Mouse (Mus musculus) gastrocnemius, postnatal 25 days (tissue): ENCODE results near the gene Shank2. TPM values are rescaled to one million over a fixed set of nuclear protein-coding genes. Genes with fewer than 3 reads are reported as not detected.
A peak's percentile ranks its signal among the peaks of the same experiment; 100 is the strongest.

Experiments
- DNase-seq: peaks from one replicate; pipeline ENCODE4 v3.0.0; 2022
- total RNA-seq, 2 experiments: library from RNA; stranded (reverse); gene quantifications; 1 replicate in 1 of 2; 2 replicates in 1 of 2; pipeline ENCODE4 v1.2.3; 2021

Shank2 gene
- total RNA-seq, 2 experiments from 2014 or later, result 0.05 to 0.08 TPM

- DNase-seq, result no peak
Measured at GRCm38 (mm10) chr7:144170686-144171085, 169.0 kb downstream of the Shank2 start.

DNA sequence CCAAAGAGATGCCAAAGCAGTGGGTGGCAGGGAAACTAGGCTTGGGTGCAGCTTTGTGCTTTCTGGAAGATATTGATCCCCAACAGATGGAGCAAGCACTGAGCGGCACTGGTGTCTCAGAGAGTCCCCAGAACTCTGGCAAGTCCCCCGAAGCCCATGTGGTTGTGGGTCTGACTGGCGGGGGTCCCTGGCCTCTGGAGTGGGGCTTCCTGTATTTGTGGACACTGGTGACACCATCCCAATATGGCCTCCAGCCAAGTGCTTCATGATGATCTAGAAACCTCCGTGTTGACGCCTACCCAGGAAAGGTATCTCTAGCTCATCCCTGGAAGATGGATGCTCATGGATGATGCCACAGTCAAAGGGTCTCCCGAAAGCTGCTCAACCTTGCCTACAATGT is 172.1 kb downstream of the Shank2 start:
- DNase-seq, result no peak

- DNase-seq, result no peak
Measured at GRCm38 (mm10) chr7:144174329-144174728, 172.6 kb downstream of the Shank2 start.

DNA sequence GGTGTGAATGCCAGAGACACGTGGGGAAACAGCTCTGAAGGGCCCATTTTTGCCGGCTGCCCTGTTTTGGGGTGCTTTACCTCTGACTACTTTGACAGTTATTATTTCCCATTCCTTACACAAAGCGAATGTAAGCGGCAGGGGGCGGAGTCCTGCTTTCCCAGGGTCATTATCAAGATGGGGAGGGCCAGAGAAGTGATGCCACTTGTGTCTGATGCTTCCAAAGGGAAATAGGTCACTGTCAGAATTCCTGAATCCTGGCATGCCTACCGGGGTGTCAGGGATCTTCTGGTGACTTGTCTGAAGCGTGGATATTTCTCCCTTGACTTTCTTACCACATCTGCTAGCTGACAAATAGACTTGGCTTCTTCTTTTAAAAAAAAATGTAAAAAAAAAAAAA is 173.3 kb downstream of the Shank2 start:
- DNase-seq, result no peak

DNA sequence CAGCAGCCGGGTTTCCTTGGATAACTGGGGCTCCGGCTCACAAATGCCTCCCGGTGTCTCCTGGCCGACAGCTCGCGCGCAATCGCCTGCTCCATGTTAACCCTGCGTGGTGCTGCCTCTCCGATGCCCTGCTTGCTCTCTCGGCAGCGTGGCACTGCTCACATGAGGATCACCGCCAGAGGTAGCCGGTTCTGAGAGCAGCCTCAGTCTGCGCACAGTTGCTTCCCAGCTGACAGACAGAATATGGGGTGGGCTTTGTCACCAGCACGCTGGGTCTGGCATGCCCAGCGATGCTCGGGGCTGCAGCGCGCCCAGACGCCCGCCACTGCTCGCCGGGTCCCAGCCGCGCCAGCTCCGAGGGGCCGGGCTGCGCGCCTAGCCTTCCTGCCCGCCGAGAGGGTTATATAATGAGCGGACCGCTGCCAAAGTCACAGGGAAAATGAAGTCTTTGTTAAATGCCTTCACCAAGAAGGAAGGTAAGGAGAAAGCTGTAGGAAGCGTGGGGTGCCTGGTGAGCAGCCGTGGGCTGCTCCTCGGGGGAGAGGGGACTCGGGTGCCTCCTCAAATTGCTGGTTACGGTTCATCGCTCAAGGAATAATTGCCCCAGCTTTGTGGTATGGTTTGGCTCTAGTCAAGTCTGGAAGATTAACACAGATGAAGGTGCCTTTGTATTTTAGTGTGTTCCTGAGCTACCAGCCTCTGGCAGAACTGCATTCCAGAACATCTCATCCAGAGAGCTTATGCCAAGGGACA is 173.9 kb downstream of the Shank2 start:
- DNase-seq, result no peak

DNA sequence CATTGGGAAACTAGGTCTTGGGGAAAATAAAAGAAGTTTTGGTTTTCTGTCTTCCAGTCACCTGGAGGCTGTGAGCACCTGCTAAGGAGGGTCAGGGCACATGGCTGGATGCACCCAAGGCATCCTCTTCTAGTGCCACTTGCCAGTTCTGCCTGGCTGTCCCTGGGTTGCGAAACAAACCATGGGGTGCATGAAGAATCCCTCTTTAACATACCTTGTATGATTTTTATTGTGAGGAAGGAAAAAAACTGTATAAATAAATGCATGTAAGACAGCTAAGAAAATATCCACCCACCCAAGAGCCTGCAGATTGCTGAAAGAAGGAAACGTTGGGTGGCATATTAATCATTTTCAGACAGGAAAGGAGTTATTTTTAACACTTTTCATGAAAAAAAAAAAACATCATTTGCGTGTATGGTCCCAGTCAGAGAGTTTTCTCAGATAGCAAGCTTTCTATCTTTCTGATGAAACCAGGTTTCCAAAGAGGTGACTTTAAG is 174.6 kb downstream of the Shank2 start:
- DNase-seq, result no peak

DNA sequence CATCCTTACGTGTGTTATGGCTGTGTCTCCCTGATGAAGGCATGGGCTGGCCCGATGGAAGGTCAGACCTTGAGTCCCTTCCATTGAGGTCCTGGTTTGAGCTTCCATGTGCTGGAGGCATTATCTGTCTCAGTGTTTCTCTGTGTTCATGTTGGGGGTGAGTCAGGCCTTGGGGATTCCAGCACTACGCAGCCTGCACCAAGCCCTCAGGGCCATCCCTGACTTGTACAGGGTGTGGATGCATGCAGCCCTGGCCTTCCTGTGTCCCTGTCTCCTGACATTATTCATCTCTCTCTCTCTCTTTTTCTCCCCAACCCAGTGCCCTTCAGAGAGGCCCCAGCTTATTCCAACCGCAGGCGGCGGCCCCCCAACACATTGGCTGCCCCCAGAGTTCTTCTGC is 177.7 kb downstream of the Shank2 start:
- DNase-seq, result no peak

DNA sequence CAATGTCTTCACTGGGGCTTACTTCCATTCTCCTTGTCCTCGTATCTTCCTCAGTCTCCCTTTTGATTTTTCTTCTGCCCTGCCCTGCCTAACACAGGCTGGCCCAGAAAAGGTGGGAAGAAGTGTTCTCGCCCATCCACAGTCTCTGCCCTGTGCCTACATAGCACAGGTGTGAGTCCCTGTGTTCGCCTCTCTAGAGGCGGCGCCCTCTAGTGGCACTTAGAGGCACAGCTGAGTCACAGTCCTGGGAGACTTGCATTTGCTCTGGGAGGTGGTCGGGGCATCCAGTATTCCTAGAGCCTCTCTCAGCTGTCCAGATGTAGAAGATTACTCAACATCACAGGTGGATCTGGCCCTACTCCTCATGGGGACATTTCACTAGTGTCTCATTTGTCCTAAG is 179.2 kb downstream of the Shank2 start:
- no peak for DNase-seq

- no peak for DNase-seq
Measured at GRCm38 (mm10) chr7:144187869-144188430, 186.2 kb downstream of the Shank2 start.

- DNase-seq, result no peak
Measured at GRCm38 (mm10) chr7:144189446-144189845, 187.7 kb downstream of the Shank2 start.

DNA sequence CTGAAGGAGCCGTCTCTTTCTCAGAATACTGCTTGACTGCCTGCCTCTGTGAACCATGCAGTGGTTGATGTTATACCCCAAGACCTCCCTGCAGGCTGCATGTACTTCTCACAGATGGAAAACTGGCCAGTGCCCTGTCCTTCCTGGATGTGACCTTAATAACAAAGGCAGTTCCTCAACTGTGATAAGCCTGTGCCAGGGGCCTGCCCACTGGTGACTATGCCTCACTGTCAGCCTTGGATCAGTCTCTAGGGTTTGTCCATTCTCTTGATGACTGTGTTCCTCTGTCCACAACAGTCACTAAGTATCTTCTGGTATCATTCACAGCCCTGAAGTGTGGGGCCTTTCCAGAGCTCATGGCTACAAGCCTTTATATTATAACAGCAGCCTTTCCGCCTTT is 196.8 kb downstream of the Shank2 start:
- no peak for DNase-seq

- no peak for DNase-seq
Measured at GRCm38 (mm10) chr7:144202017-144202682, 200.4 kb downstream of the Shank2 start.

- no peak for DNase-seq
Measured at GRCm38 (mm10) chr7:144204290-144204689, 202.6 kb downstream of the Shank2 start.

- no peak for DNase-seq
Measured at GRCm38 (mm10) chr7:144205161-144205560, 203.4 kb downstream of the Shank2 start.

DNA sequence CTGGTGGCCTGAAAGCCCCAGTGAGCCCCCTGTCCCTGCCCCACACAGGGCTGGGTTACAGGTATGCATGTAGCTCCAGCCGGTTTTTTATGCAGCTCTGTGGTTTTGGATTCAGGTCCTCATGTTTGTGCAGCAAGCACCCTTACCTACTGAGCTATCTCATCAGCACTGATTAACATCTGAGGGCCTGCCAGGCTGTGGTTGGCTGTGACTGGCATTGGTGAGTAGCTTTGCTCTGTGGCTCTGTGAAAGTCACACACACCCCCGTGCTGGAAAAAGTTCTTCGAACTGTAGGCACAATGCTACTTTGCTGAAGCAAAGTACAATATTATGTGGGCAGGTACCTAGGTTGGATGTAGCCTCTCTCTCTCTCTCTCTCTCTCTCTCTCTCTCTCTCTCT is 204.1 kb downstream of the Shank2 start:
- no peak for DNase-seq

GRCm38 (mm10) chr7:144206254-144206653 is 204.5 kb downstream of the Shank2 start:
- DNase-seq, result no peak

- no peak for DNase-seq
Measured at GRCm38 (mm10) chr7:144207100-144207499, 205.4 kb downstream of the Shank2 start.

DNA sequence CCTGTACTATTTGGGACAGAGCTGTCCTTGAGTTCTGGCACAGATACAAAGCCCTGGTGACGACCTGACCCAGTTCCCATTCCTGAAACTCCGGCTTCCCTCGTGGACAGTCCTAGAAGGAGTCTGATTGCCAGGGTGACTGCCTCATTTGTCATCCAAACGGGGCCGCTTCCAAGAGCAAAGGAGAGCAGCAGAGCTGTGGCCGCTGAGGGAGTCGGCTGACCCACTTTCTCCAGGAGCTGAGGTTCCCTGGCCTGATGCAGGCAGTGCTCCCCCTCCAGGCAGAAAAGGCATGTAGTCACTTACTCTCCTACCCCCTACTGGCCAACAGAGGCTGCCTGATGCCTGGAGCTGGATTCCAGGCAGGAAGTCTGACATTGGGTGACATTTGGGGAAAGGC is 206.1 kb downstream of the Shank2 start:
- DNase-seq, result peak; percentile 80

GRCm38 (mm10) chr7:144208628-144209027 is 206.9 kb downstream of the Shank2 start:
- no peak for DNase-seq

- no peak for DNase-seq
Measured at GRCm38 (mm10) chr7:144210526-144210925, 208.8 kb downstream of the Shank2 start.

DNA sequence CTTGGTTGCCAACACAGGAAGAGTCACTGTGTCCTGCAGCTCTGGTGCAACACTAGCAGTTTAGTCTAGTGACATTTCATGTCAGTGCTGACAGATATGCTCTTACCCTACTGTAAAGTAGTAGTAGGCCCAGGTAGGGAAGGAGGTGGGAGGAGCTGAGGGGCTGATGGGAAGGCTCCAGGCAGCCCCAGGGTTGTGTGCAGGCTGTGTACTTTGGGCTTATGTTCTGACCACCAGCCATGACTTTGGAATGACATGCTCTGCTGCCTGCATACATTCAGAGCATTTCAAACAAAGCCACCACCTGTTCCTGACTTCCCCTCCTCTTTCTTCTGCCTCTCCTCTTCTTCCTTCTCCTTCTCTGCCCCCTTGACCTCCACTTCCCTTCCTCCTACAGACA is 211.0 kb downstream of the Shank2 start:
- DNase-seq, result no peak

- DNase-seq, result peak; percentile 27
Measured at GRCm38 (mm10) chr7:144217192-144217591, 215.5 kb downstream of the Shank2 start.

- DNase-seq, result no peak
Measured at GRCm38 (mm10) chr7:144228683-144229082, 227.0 kb downstream of the Shank2 start.
